In the genomic region with DNA sequence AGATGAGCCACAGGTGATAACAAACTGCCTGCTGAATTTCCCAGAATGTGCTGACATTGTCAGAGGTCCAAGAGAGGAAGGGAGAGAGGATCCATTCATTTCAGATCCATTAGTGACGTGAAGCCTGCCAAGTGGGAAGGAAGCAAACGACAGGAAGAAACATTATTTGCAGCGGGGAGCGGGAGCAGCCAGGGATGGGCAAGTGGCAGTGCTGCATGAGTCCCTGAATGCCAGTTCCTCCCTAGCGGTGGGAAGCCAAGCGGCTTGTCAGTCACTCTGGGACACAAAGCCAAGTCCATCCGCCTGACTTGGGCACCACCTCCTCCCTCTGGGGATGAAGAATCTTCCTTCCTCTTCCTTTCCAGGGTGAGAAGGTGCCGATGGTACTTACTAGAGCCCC, we compare ENCODE assay signal across 7 mouse cellular contexts.
A peak's percentile ranks its signal among the peaks of the same experiment; 100 is the strongest.
DNase-seq lines count a peak whose midpoint lies in the region; ATAC-seq lines count a peak whose summit lies in the region.

No protein-coding gene starts in this region.

- H3K4me2 ChIP-seq in embryonic facial prominence, embryonic 12.5 days (replicated peaks): no peak overlapping the region
- peak overlapping the region; percentile 22; the same call in 1 of the 2 replicates for H3K4me2 ChIP-seq in kidney, embryonic 16.5 days (replicated peaks; ENCODE audit: low read depth, low read length)
- H3K4me2 ChIP-seq in stomach, embryonic 15.5 days: peak overlapping the region; percentile 34; the same call in 1 of the 2 replicates
- H3K4me2 ChIP-seq in hindbrain, embryonic 13.5 days: no peak overlapping the region

- H3K9ac ChIP-seq in embryonic facial prominence, embryonic 12.5 days: no peak overlapping the region
- H3K9ac ChIP-seq in kidney, embryonic 16.5 days (replicated peaks; ENCODE audit: low read length): no peak overlapping the region
- H3K9ac ChIP-seq in stomach, embryonic 15.5 days: no peak overlapping the region
- no peak overlapping the region for H3K9ac ChIP-seq in hindbrain, embryonic 13.5 days

- intact Hi-C loops in left cerebral cortex, postnatal 4 days (cut with DNase I): no loop called here

- 56% methylated on average over 8 of the region's 8 CpGs for WGBS in embryonic facial prominence, embryonic 12.5 days
- 42% methylated on average over 8 of the region's 8 CpGs for WGBS in kidney, embryonic 16.5 days
- WGBS in stomach, embryonic 15.5 days: 24% methylated on average over 8 of the region's 8 CpGs
- WGBS in hindbrain, embryonic 13.5 days: 43% methylated on average over 8 of the region's 8 CpGs

- no peaks in the 10 kb centered on the region; the same call in 1 of the 2 replicates for H3K27me3 ChIP-seq in embryonic facial prominence, embryonic 12.5 days
- H3K27me3 ChIP-seq in kidney, embryonic 16.5 days (ENCODE audit: insufficient read depth, low read length): no peaks in the 10 kb centered on the region
- H3K27me3 ChIP-seq in stomach, embryonic 15.5 days (replicated peaks): no peaks in the 10 kb centered on the region
- no peaks in the 10 kb centered on the region for H3K27me3 ChIP-seq in hindbrain, embryonic 13.5 days

- no peak overlapping the region for H3K4me3 ChIP-seq in embryonic facial prominence, embryonic 12.5 days
- no peak overlapping the region for H3K4me3 ChIP-seq in kidney, embryonic 16.5 days (ENCODE audit: low read length)
- no peak overlapping the region for H3K4me3 ChIP-seq in stomach, embryonic 15.5 days (replicated peaks)
- no peak overlapping the region for H3K4me3 ChIP-seq in hindbrain, embryonic 13.5 days

- no peak for ATAC-seq in embryonic facial prominence, embryonic 12.5 days (ENCODE audit: insufficient number of reproducible peaks, insufficient read depth, low FRiP score, low TSS enrichment)
- ATAC-seq in kidney, embryonic 16.5 days (ENCODE audit: low FRiP score, low TSS enrichment): no peak
- ATAC-seq in stomach, embryonic 15.5 days (ENCODE audit: insufficient read depth, low FRiP score, low read depth): no peak
- no peak for ATAC-seq in hindbrain, embryonic 13.5 days (ENCODE audit: low FRiP score)

- H3K27ac ChIP-seq in embryonic facial prominence, embryonic 12.5 days: peak overlapping the region; percentile 51; the same call in 1 of the 2 replicates
- H3K27ac ChIP-seq in kidney, embryonic 16.5 days (ENCODE audit: low read length): no peak overlapping the region
- H3K27ac ChIP-seq in stomach, embryonic 15.5 days: peak overlapping the region; percentile 57; the same call in 1 of the 2 replicates
- no peak overlapping the region for H3K27ac ChIP-seq in hindbrain, embryonic 13.5 days

- no peaks in the 10 kb centered on the region for H3K9me3 ChIP-seq in embryonic facial prominence, embryonic 12.5 days
- H3K9me3 ChIP-seq in kidney, embryonic 16.5 days (ENCODE audit: low read length): no peaks in the 10 kb centered on the region
- no peaks in the 10 kb centered on the region for H3K9me3 ChIP-seq in stomach, embryonic 15.5 days
- H3K9me3 ChIP-seq in hindbrain, embryonic 13.5 days: no peaks in the 10 kb centered on the region

- H3K36me3 ChIP-seq in embryonic facial prominence, embryonic 12.5 days: no peaks in the 10 kb centered on the region
- no peaks in the 10 kb centered on the region for H3K36me3 ChIP-seq in kidney, embryonic 16.5 days (ENCODE audit: insufficient read depth, low read length)
- H3K36me3 ChIP-seq in stomach, embryonic 15.5 days: no peaks in the 10 kb centered on the region
- no peaks in the 10 kb centered on the region for H3K36me3 ChIP-seq in hindbrain, embryonic 13.5 days

- peaks cover 34% of the 10 kb centered on the region for H3K4me1 ChIP-seq in embryonic facial prominence, embryonic 12.5 days
- H3K4me1 ChIP-seq in kidney, embryonic 16.5 days (ENCODE audit: insufficient read depth, low read length): peaks cover 23% of the 10 kb centered on the region
- peaks cover 14% of the 10 kb centered on the region for H3K4me1 ChIP-seq in stomach, embryonic 15.5 days
- 0 out of 2 replicates have a peak, but pooled peaks cover 4% of the 10 kb centered on the region for H3K4me1 ChIP-seq in hindbrain, embryonic 13.5 days (replicated peaks)

- DNase-seq in left cerebral cortex, postnatal 4 days: peak; percentile 48
- no peak for DNase-seq in left cerebral cortex, adult 18-20 months (ENCODE audit: low spot score in 2 of 2)
- no peak for DNase-seq in spleen, postnatal 36 days (ENCODE audit: low spot score in 2 of 2)

Comparison
In these comparisons a context has a peak if more than half of its experiments do, and no peak if none do; other contexts are left out.
1. H3K27ac ChIP-seq: peak in embryonic facial prominence, embryonic 12.5 days (single experiment) and stomach, embryonic 15.5 days (single experiment); none in kidney, embryonic 16.5 days (single experiment) and hindbrain, embryonic 13.5 days (single experiment).
2. H3K4me2 ChIP-seq: peak in kidney, embryonic 16.5 days (single experiment) and stomach, embryonic 15.5 days (single experiment); none in embryonic facial prominence, embryonic 12.5 days (single experiment) and hindbrain, embryonic 13.5 days (single experiment).